Mouse (Mus musculus): ENCODE data around the gene Ptpn9. TPM values are rescaled to one million over a fixed set of nuclear protein-coding genes. Genes with fewer than 3 reads are reported as not detected.
"Not testable (repeated sequence)": the region's sequence is repeated elsewhere in the genome, so short reads cannot be mapped to it uniquely, and the experiment has no call there.

The Ptpn9 gene
- 28.2 and 35.3 TPM in 2 replicates for polyA plus RNA-seq (2014; fragmentation: Nextera tagmentation; extraction: Ambion mirVana)

DNA sequence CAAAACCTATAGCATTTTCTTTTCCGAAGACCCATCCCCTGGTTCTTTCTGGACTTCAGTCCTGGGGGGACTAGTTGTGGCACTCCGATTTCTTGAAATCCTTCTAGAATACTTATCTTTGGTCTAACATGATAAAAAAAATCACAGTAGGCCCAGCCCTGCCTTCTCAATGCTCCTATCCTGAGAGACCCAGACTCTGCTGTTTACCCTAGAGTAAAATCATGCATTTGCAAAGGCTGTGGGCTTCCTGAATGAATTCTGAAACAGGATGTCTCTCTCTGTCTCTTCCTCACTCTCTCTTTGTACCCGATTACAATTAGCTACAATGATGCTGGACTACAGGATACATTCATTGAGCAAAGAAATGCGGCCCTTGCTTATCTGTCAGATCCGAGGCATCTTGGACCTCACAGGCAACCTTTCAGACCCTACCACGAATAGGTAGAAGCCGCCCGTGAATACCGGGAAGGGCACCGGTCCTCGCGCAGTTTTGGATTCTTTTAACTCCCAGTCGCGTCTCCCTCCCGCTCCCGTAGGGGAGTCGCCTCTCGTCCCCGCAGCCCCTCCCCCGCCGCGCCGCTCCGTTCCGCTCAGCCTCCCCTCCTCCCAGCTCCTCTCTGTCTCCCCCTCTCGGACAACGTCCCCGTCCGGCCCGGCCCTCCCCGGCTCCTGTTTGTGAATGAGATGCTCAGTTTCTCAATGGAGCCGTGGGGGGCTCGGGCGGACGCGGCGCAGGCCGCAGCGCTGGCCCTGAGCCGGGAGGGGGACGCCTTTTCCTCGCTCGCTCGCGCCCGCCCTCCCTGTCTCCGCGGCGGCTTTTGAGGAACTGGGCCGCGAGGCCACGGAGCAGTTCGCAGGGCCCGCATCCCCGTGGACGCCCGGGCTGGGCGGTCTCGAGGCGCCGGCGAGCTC is at the start of gene Ptpn9:
TSS of gene Ptpn9 (plus strand) at position 638 of the 912 bp plus-strand sequence.
- 2% methylated on average over 62 of the region's 62 CpGs for WGBS
- peak; percentile 94 for ATAC-seq (ENCODE audit: low FRiP score, low TSS enrichment)
- no peaks in the 10 kb centered on the region for H3K27me3 ChIP-seq (ENCODE audit: control insufficient read depth, insufficient read depth, low read length)

DNA sequence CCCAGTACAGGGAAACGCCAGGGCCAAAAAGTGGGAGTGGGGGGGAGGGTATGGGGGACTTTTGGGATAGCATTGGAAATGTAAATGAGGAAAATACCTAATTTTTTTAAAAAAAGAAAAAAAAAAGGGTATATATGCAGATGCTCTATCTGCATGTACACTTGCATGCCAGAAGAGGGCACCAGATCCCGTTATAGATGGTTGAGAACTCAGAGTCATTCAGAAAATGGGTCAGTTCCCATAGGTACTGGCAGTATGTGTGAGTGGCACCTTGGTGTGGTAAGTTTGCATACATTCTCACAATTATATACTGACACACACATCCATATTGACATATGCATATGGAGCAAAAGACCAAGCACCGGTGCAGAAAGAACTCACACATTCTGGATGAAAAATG is 47.2 kb upstream of the Ptpn9 start:
- not testable (repeated sequence) for H3K9me3 ChIP-seq (ENCODE audit: control insufficient read depth, low read length); H3K4me2 ChIP-seq (ENCODE audit: low read length); H3K27me3 ChIP-seq (ENCODE audit: control insufficient read depth, insufficient read depth, low read length); ATAC-seq (ENCODE audit: low FRiP score, low TSS enrichment); H3K9ac ChIP-seq (replicated peaks; ENCODE audit: low read length); H3K27ac ChIP-seq (replicated peaks; ENCODE audit: low read depth, low read length); H3K4me3 ChIP-seq (replicated peaks; ENCODE audit: low read depth, low read length); H3K36me3 ChIP-seq (ENCODE audit: control insufficient read depth, insufficient read depth, low read length)
- 28% methylated on average over 3 of the region's 3 CpGs for WGBS
- peaks cover 12% of the 10 kb centered on the region; the same call in 1 of the 2 replicates for H3K4me1 ChIP-seq (ENCODE audit: control insufficient read depth, insufficient read depth, low read length)
- DNase-seq, result peak; percentile 75

More for the DNA sequence above, at the start of gene Ptpn9:
- H3K36me3 ChIP-seq (ENCODE audit: control insufficient read depth, insufficient read depth, low read length), result no peaks in the 10 kb centered on the region
- peak within 1 kb of the TSS; percentile 95 for H3K27ac ChIP-seq (replicated peaks; ENCODE audit: low read depth, low read length)
- H3K9ac ChIP-seq (replicated peaks; ENCODE audit: low read length), result peak within 1 kb of the TSS; percentile 96
- H3K9me3 ChIP-seq (ENCODE audit: control insufficient read depth, low read length), result no peaks in the 10 kb centered on the region
- H3K4me3 ChIP-seq (replicated peaks; ENCODE audit: low read depth, low read length), result peak within 1 kb of the TSS; percentile 92
- DNase-seq, result peak; percentile 94
- peaks cover 10% of the 10 kb centered on the region; the same call in 1 of the 2 replicates for H3K4me1 ChIP-seq (ENCODE audit: control insufficient read depth, insufficient read depth, low read length)
- peak within 1 kb of the TSS; percentile 74 for H3K4me2 ChIP-seq (ENCODE audit: low read length)

DNA sequence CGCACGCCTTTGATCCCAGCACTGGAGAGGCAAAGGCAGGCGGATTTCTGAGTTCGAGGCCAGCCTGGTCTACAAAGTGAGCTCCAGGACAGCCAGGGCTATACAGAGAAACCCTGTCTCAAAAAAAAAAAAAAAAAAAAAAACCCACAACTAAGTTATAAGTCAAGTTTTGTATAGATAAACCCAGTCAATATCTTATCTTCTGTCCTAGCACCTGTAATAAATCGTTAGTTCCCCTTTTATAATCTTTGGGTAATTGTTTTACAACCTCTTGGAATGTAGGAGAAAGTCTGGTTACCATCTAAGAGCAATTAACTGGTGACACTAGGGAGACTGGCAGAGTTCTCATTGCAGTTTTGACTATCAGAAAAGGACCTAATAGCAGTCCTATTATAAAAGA is 46.0 kb upstream of the Ptpn9 start:
- not testable (repeated sequence) for H3K9ac ChIP-seq (replicated peaks; ENCODE audit: low read length); H3K27ac ChIP-seq (replicated peaks; ENCODE audit: low read depth, low read length); H3K36me3 ChIP-seq (ENCODE audit: control insufficient read depth, insufficient read depth, low read length); H3K4me2 ChIP-seq (ENCODE audit: low read length); H3K9me3 ChIP-seq (ENCODE audit: control insufficient read depth, low read length); DNase-seq; ATAC-seq (ENCODE audit: low FRiP score, low TSS enrichment); H3K27me3 ChIP-seq (ENCODE audit: control insufficient read depth, insufficient read depth, low read length); H3K4me3 ChIP-seq (replicated peaks; ENCODE audit: low read depth, low read length)
- WGBS, result 87% methylated on average over 5 of the region's 5 CpGs
- H3K4me1 ChIP-seq (ENCODE audit: control insufficient read depth, insufficient read depth, low read length), result peaks cover 12% of the 10 kb centered on the region; the same call in 1 of the 2 replicates

DNA sequence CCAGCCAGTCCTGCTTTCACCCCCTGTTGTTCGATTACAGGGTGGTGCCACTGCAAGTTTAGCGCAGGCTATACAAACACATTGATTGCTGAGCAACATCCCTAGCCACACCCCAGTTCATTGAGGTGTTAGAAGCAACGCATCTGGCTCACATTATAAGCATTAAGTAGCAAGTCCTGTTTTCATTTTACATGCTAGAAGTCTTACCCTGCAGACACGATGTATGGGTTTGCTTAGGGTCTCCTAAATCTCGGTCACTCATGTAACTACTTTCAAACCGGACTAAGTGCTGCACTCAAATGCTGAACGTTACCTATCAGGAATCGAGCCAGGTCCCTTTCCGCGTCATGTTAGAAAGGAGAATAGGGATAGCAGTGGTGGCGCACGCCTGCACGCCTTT is 45.0 kb upstream of the Ptpn9 start:
- ATAC-seq (ENCODE audit: low FRiP score, low TSS enrichment), result no peak
- peak; percentile 30 for DNase-seq
- Histone ChIP-seq H3K4me2 (ENCODE audit: low read length) (peak overlapping the region; percentile 56), H3K27ac (replicated peaks; ENCODE audit: low read depth, low read length) (no peak overlapping the region), H3K9ac (replicated peaks; ENCODE audit: low read length) (peak overlapping the region; percentile 36; the same call in 1 of the 2 replicates), H3K36me3 (ENCODE audit: control insufficient read depth, insufficient read depth, low read length) (no peaks in the 10 kb centered on the region), H3K27me3 (ENCODE audit: control insufficient read depth, insufficient read depth, low read length) (no peaks in the 10 kb centered on the region), H3K9me3 (ENCODE audit: control insufficient read depth, low read length) (no peaks in the 10 kb centered on the region), H3K4me3 (replicated peaks; ENCODE audit: low read depth, low read length) (peak overlapping the region; percentile 64), H3K4me1 (ENCODE audit: control insufficient read depth, insufficient read depth, low read length) (peaks cover 12% of the 10 kb centered on the region; the same call in 1 of the 2 replicates)
- 33% methylated on average over 13 of the region's 13 CpGs for WGBS

DNA sequence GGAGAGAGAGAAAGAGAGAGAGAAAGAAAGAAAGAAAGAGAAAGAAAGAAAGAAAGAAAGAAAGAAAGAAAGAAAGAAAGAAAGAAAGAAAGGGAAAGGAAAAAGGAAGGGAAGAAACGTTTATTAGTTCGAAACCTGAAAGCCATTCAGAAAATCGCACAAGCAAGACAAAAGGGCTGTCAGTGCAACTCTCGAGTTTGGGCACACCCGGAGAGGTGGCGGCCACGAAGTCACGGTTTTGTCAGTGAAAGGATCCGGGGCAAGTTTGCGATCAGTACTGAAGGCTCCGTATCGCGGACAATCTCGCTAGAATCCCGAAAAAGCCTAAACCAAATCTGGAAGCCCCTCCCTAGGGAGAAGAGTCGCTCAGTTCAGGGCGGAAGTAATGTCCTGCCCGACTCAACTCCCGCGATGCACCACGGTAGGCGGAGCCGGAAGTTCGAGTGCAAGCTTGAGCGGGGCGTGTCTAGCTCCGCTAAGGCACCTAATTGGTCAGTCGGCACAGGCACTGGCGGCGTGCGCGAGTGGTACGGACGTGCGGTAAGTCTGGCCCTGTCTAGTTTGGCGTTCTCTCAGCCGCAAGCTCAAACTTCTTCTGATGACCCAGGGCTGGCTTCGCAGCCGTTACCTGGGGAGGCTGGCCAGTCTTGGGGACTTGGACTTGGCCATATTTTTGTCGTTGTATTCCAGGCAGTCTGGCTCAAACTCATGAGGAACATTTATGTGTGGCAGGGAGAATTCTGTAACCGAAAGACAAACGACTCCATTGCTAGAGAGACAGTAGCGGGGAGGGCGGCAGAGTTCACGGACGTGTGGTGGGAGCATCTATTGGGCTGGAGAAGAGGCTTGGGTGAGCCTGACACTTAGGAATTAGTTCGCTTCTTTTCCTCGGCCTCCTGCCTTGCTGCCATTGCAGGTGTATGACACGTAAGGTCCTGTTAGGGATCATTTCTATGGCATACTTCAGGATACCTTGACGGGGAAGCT is 44.0 kb upstream of the Ptpn9 start, which contains the start of gene Snupn:
TSS of gene Snupn (plus strand) at position 465 of the 987 bp plus-strand sequence.
- WGBS, result under 1% methylated on average over 50 of the region's 50 CpGs
- ATAC-seq (ENCODE audit: low FRiP score, low TSS enrichment) (peak; percentile 100), DNase-seq (peak; percentile 99)
- Histone ChIP-seq H3K36me3 (ENCODE audit: control insufficient read depth, insufficient read depth, low read length) (no peaks in the 10 kb centered on the region), H3K9me3 (ENCODE audit: control insufficient read depth, low read length) (no peaks in the 10 kb centered on the region), H3K27me3 (ENCODE audit: control insufficient read depth, insufficient read depth, low read length) (no peaks in the 10 kb centered on the region), H3K27ac (replicated peaks; ENCODE audit: low read depth, low read length) (peak within 1 kb of the TSS; percentile 88), H3K9ac (replicated peaks; ENCODE audit: low read length) (peak within 1 kb of the TSS; percentile 74), H3K4me3 (replicated peaks; ENCODE audit: low read depth, low read length) (peak within 1 kb of the TSS; percentile 64), H3K4me2 (ENCODE audit: low read length) (peak within 1 kb of the TSS; percentile 86), H3K4me1 (ENCODE audit: control insufficient read depth, insufficient read depth, low read length) (peaks cover 12% of the 10 kb centered on the region; the same call in 1 of the 2 replicates)

DNA sequence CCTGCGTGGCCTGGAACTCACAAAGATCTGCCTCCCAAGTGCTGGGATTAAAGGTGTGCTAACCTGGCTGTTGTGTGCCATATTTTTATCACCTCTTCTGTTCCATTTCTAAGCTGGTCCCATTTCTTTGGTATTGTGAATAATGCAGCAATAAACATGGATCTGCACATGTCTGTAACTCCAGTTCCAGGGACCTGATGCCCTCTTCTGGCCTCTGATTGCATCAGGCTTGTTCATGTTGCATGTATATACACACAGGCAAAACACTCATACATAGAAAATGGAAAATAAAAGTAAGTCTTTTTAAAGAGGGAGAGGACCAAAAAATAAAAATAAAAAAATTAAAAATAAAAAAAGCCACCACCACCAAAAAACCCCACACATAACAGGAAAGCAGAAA is 41.2 kb upstream of the Ptpn9 start:
- WGBS, result 91% methylated on average over 1 of the region's 1 CpGs
- H3K4me2 ChIP-seq (ENCODE audit: low read length), result no peak overlapping the region
- peaks cover 4% of the 10 kb centered on the region; the same call in 1 of the 2 replicates for H3K36me3 ChIP-seq (ENCODE audit: control insufficient read depth, insufficient read depth, low read length)
- no peak overlapping the region for H3K27ac ChIP-seq (replicated peaks; ENCODE audit: low read depth, low read length)
- H3K9me3 ChIP-seq (ENCODE audit: control insufficient read depth, low read length), result no peaks in the 10 kb centered on the region
- DNase-seq, result no peak
- H3K27me3 ChIP-seq (ENCODE audit: control insufficient read depth, insufficient read depth, low read length), result no peaks in the 10 kb centered on the region
- H3K9ac ChIP-seq (replicated peaks; ENCODE audit: low read length), result no peak overlapping the region
- H3K4me1 ChIP-seq (ENCODE audit: control insufficient read depth, insufficient read depth, low read length), result peaks cover 12% of the 10 kb centered on the region; the same call in 1 of the 2 replicates
- no peak overlapping the region for H3K4me3 ChIP-seq (replicated peaks; ENCODE audit: low read depth, low read length)
- ATAC-seq (ENCODE audit: low FRiP score, low TSS enrichment), result no peak

DNA sequence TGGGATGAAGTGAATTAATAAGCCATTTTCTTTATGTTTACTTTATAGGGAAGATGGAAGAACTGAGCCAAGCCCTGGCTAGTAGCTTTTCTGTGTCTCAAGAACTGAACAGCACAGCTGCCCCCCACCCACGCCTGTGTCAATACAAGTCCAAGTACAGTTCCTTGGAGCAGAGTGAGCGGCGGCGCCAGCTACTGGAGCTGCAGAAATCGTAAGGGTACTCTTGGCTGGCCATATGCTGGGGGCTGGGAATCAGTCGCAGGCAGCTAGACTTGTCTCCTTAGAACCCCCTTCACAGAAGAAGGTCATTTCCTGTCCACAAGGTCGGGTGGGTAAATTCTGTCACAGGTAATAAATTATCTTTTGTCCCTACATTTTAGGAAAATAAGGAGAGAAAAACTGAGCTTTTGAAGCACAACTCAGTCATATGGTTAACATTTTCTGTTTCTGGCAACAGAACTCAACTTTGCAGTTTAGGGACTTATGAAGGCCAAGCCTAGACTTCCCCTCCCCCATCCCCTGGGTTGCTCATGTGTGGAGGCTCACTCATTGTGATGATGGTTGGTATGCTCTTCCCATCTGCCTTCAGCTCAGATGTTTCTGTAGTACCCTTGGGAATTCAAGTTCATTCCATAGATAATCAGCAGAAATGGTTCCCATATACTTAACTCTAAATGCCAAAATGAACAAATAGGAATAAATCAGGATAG is 37.6 kb upstream of the Ptpn9 start:
- ATAC-seq (ENCODE audit: low FRiP score, low TSS enrichment), result no peak

DNA sequence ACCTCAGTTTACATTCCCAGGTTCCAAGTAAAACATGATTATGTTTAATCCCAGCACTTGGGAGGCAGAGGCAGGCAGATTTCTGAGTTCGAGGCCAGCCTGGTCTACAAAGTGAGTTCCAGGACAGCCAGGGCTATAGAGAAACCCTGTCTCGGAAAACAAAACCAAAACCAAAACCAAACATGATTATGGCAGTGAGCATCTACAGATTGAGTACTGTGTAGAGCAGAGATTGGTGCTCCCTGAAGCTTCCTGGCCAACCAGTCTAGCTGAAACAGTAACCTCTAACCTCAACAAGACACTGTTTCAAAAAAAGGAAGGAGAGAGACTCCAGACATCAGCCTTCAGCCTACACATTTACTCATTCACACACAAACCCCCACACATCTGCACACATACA is 36.0 kb upstream of the Ptpn9 start:
- Histone ChIP-seq H3K4me1 (ENCODE audit: control insufficient read depth, insufficient read depth, low read length) (no peaks in the 10 kb centered on the region), H3K36me3 (ENCODE audit: control insufficient read depth, insufficient read depth, low read length) (peaks cover 29% of the 10 kb centered on the region), H3K4me3 (replicated peaks; ENCODE audit: low read depth, low read length) (no peak overlapping the region), H3K9me3 (ENCODE audit: control insufficient read depth, low read length) (no peaks in the 10 kb centered on the region), H3K27ac (replicated peaks; ENCODE audit: low read depth, low read length) (no peak overlapping the region), H3K27me3 (ENCODE audit: control insufficient read depth, insufficient read depth, low read length) (no peaks in the 10 kb centered on the region), H3K9ac (replicated peaks; ENCODE audit: low read length) (no peak overlapping the region), H3K4me2 (ENCODE audit: low read length) (no peak overlapping the region)
- DNase-seq, result no peak
- no peak for ATAC-seq (ENCODE audit: low FRiP score, low TSS enrichment)
- WGBS, result 92% methylated on average over 2 of the region's 2 CpGs

More for the DNA sequence above, 37.6 kb upstream of the Ptpn9 start:
- WGBS, result 87% methylated on average over 7 of the region's 7 CpGs
- Histone ChIP-seq H3K9me3 (ENCODE audit: control insufficient read depth, low read length) (no peaks in the 10 kb centered on the region), H3K27me3 (ENCODE audit: control insufficient read depth, insufficient read depth, low read length) (no peaks in the 10 kb centered on the region), H3K36me3 (ENCODE audit: control insufficient read depth, insufficient read depth, low read length) (peaks cover 14% of the 10 kb centered on the region), H3K4me3 (replicated peaks; ENCODE audit: low read depth, low read length) (no peak overlapping the region), H3K27ac (replicated peaks; ENCODE audit: low read depth, low read length) (no peak overlapping the region), H3K4me1 (ENCODE audit: control insufficient read depth, insufficient read depth, low read length) (no peaks in the 10 kb centered on the region), H3K9ac (replicated peaks; ENCODE audit: low read length) (no peak overlapping the region), H3K4me2 (ENCODE audit: low read length) (no peak overlapping the region)
- no peak for DNase-seq
